Mouse (Mus musculus) cortical plate, adult 2 months (tissue): ENCODE measurements around the gene Dgcr8.
A peak's percentile ranks its signal among the peaks of the same experiment; 100 is the strongest.

Experiments used
- CTCF ChIP-seq: fragments of 200-500 bp; IDR thresholded peaks from 2 replicates; pipeline ENCODE4 v1.5.1; 2011; ENCODE audit warnings: mild to moderate bottlenecking, control low read depth, low read length; ENCODE audit not compliant: insufficient read depth; ENCODE audit errors: extremely low read depth
- POLR2A ChIP-seq: fragments of 200-500 bp; IDR thresholded peaks from 2 replicates; pipeline ENCODE4 v1.6.1; 2011; ENCODE audit warnings: mild to moderate bottlenecking, low read length, control low read depth; ENCODE audit not compliant: insufficient read depth; ENCODE audit errors: extremely low read depth

DNA sequence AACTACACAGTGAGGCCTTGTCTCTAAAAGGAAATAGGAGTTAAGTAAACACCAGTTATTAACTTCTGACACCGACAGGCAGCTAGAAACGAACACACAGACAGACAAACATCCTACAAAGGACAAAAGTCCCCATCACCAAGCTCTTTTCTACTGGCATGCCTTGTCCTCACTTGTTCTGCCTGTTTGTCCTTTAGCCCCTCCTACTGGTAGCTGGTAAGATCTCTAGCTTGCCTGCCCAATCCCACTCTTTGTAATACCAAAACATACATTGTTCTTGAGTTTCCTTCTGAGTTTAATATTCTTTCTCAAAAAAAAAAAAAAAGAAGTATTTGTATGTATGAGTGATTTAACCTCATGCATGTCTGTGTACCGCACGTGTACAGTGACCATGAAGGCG lies 20.9 kb downstream of the Dgcr8 start:
- TF ChIP-seq POLR2A (no peak), CTCF (peak; percentile 16; the same call in 1 of the 2 replicates)
